Mouse (Mus musculus) MEL (cell line): Measurements from ENCODE around the gene Arhgdib. TPM values are rescaled to one million over a fixed set of nuclear protein-coding genes. Genes with fewer than 3 reads are reported as not detected.

Experiments used
- DNase-seq: peaks from one replicate; pipeline ENCODE4 v3.0.0; 2011; ENCODE audit warnings: low read depth, low spot score
- H3K27ac ChIP-seq: 2 replicates; pipeline ENCODE4 v1.5.1; 2012; ENCODE audit warnings: low read depth, mild to moderate bottlenecking, control low read depth, low read length, moderate library complexity; ENCODE audit not compliant: control insufficient read depth
- H3K27me3 ChIP-seq, 2 experiments: fragments of 150-350 bp in 1 of 2; sonication (generic) in 1 of 2; 2 replicates each; pipeline ENCODE4 v1.6.1; 2012; ENCODE audit warnings: low read length in 2 of 2, mild to moderate bottlenecking in 2 of 2, improper control_type of control experiment in 1 of 2, moderate library complexity in 1 of 2; ENCODE audit not compliant: insufficient read depth in 2 of 2, control insufficient read depth in 1 of 2
- H3K36me3 ChIP-seq, 2 experiments: 2 replicates each; pipeline ENCODE4 v1.6.1; 2012 to 2014; ENCODE audit warnings: low read length in 2 of 2, improper control_type of control experiment in 1 of 2, inconsistent platforms in 1 of 2, mild to moderate bottlenecking in 1 of 2; ENCODE audit not compliant: insufficient read depth in 2 of 2, control insufficient read depth in 1 of 2
- H3K4me1 ChIP-seq, 2 experiments: fragments of 150-350 bp in 1 of 2; sonication (generic) in 1 of 2; 2 replicates each; pipeline ENCODE4 v1.6.1; 2012; ENCODE audit warnings: low read length in 2 of 2, improper control_type of control experiment in 1 of 2, mild to moderate bottlenecking in 1 of 2; ENCODE audit not compliant: insufficient read depth in 2 of 2, control insufficient read depth in 1 of 2
- H3K4me3 ChIP-seq, 2 experiments: fragments of 150-350 bp in 1 of 2; sonication (generic) in 1 of 2; 2 replicates each; pipeline ENCODE4 v1.5.1; 2012; ENCODE audit warnings: low read depth in 2 of 2, low read length in 2 of 2, mild to moderate bottlenecking in 2 of 2, moderate library complexity in 2 of 2, control low read depth in 1 of 2, improper control_type of control experiment in 1 of 2; ENCODE audit not compliant: control insufficient read depth in 1 of 2, insufficient read depth in 1 of 2
- H3K79me2 ChIP-seq: 2 replicates; pipeline ENCODE4 v1.6.1; 2012; ENCODE audit warnings: mild to moderate bottlenecking, low read length, moderate library complexity; ENCODE audit not compliant: control insufficient read depth, poor library complexity, insufficient read depth
- H3K9ac ChIP-seq: 2 replicates; pipeline ENCODE4 v1.6.1; 2012; ENCODE audit warnings: low read depth, mild to moderate bottlenecking, control low read depth, low read length, moderate library complexity; ENCODE audit not compliant: control insufficient read depth, poor library complexity, severe bottlenecking
- H3K9me3 ChIP-seq: fragments of 150-350 bp; sonication (generic); replicated peaks from 2 replicates; pipeline ENCODE4 v1.6.1; 2012; ENCODE audit warnings: mild to moderate bottlenecking, low read length, improper control_type of control experiment, moderate library complexity; ENCODE audit not compliant: insufficient read depth
- BHLHE40 ChIP-seq: IDR thresholded peaks from 2 replicates; pipeline ENCODE4 v1.6.1; 2012; ENCODE audit warnings: low read depth, mild to moderate bottlenecking, inconsistent platforms, low read length, improper control_type of control experiment, borderline replicate concordance
- CHD1 ChIP-seq: IDR thresholded peaks from 2 replicates; pipeline ENCODE4 v1.6.1; 2012; ENCODE audit warnings: low read depth, mild to moderate bottlenecking, inconsistent platforms, low read length, improper control_type of control experiment
- CTCF ChIP-seq, 3 experiments: IDR thresholded peaks in 2 of 3; conservative IDR thresholded peaks in 1 of 3; 2 replicates each; pipeline ENCODE4 v1.5.1; 2011 to 2012; ENCODE audit warnings: low read length in 3 of 3, low read depth in 2 of 3, mild to moderate bottlenecking in 2 of 3, improper control_type of control experiment in 1 of 3, inconsistent platforms in 1 of 3, mixed read lengths in 1 of 3, moderate library complexity in 1 of 3; ENCODE audit not compliant: control insufficient read depth in 1 of 3, insufficient read depth in 1 of 3, poor library complexity in 1 of 3, severe bottlenecking in 1 of 3
- E2F4 ChIP-seq: IDR thresholded peaks from 2 replicates; pipeline ENCODE4 v1.6.1; 2011; ENCODE audit warnings: low read depth, low read length, improper control_type of control experiment, borderline replicate concordance
- ELF1 ChIP-seq: IDR thresholded peaks from 2 replicates; pipeline ENCODE4 v1.6.1; 2014; ENCODE audit warnings: low read depth, mild to moderate bottlenecking, inconsistent platforms, low read length, improper control_type of control experiment, moderate library complexity
- EP300 ChIP-seq, 2 experiments: IDR thresholded peaks; 2 replicates each; pipeline ENCODE4 v1.6.1; 2011; ENCODE audit warnings: improper control_type of control experiment in 2 of 2, low read length in 2 of 2, low read depth in 1 of 2, mild to moderate bottlenecking in 1 of 2
- ETS1 ChIP-seq: IDR thresholded peaks from 2 replicates; pipeline ENCODE4 v1.6.1; 2012; ENCODE audit warnings: low read depth, mild to moderate bottlenecking, inconsistent platforms, low read length, improper control_type of control experiment, moderate library complexity
- GABPA ChIP-seq: IDR thresholded peaks from 2 replicates; pipeline ENCODE4 v1.6.1; 2012; ENCODE audit warnings: low read depth, mild to moderate bottlenecking, inconsistent platforms, low read length, improper control_type of control experiment, moderate library complexity
- GATA1 ChIP-seq: IDR thresholded peaks from 2 replicates; pipeline ENCODE4 v1.6.1; 2011; ENCODE audit warnings: low read depth, low read length, improper control_type of control experiment
- HCFC1 ChIP-seq: IDR thresholded peaks from 2 replicates; pipeline ENCODE4 v1.6.1; 2012; ENCODE audit warnings: low read depth, mild to moderate bottlenecking, inconsistent platforms, low read length, improper control_type of control experiment, moderate library complexity
- JUND ChIP-seq: IDR thresholded peaks from 2 replicates; pipeline ENCODE4 v1.6.1; 2011; ENCODE audit warnings: low read depth, mild to moderate bottlenecking, improper control_type of control experiment, low read length
- KAT2A ChIP-seq: conservative IDR thresholded peaks from 2 replicates; pipeline ENCODE4 v1.6.1; 2012; ENCODE audit warnings: low read depth, low read length, improper control_type of control experiment, inconsistent platforms
- MAFK ChIP-seq: IDR thresholded peaks from 2 replicates; pipeline ENCODE4 v1.6.1; 2011; ENCODE audit warnings: low read depth, mild to moderate bottlenecking, low read length, improper control_type of control experiment, borderline replicate concordance
- MAX ChIP-seq: IDR thresholded peaks from 2 replicates; pipeline ENCODE4 v1.6.1; 2011; ENCODE audit warnings: low read length, improper control_type of control experiment
- MAZ ChIP-seq: IDR thresholded peaks from 2 replicates; pipeline ENCODE4 v1.6.1; 2012; ENCODE audit warnings: low read depth, mild to moderate bottlenecking, inconsistent platforms, low read length, improper control_type of control experiment
- MEF2A ChIP-seq: IDR thresholded peaks from 2 replicates; pipeline ENCODE4 v1.6.1; 2014; ENCODE audit warnings: low read depth, mild to moderate bottlenecking, inconsistent platforms, low read length, improper control_type of control experiment; ENCODE audit not compliant: poor library complexity, insufficient replicate concordance, severe bottlenecking; ENCODE audit errors: extremely low read depth
- MXI1 ChIP-seq: IDR thresholded peaks from 2 replicates; pipeline ENCODE4 v1.6.1; 2011; ENCODE audit warnings: mild to moderate bottlenecking, low read depth, low read length, improper control_type of control experiment
- MYB ChIP-seq: IDR thresholded peaks from 2 replicates; pipeline ENCODE4 v1.6.1; 2011; ENCODE audit warnings: mild to moderate bottlenecking, low read depth, low read length, improper control_type of control experiment
- MYC ChIP-seq: IDR thresholded peaks from 2 replicates; pipeline ENCODE4 v1.6.1; 2011; ENCODE audit warnings: low read depth, mild to moderate bottlenecking, low read length, improper control_type of control experiment, moderate library complexity
- NELFE ChIP-seq: IDR thresholded peaks from 2 replicates; pipeline ENCODE4 v1.6.1; 2011; ENCODE audit warnings: low read depth, low read length, improper control_type of control experiment
- NRF1 ChIP-seq: IDR thresholded peaks from 2 replicates; pipeline ENCODE4 v1.6.1; 2014; ENCODE audit warnings: low read depth, mild to moderate bottlenecking, inconsistent platforms, low read length, improper control_type of control experiment, moderate library complexity; ENCODE audit not compliant: poor library complexity, insufficient read depth, severe bottlenecking
- POLR2AphosphoS2 ChIP-seq: IDR thresholded peaks from 2 replicates; pipeline ENCODE4 v1.6.1; 2011; ENCODE audit warnings: low read length, improper control_type of control experiment
- POLR2AphosphoS5 ChIP-seq: IDR thresholded peaks from 2 replicates; pipeline ENCODE4 v1.6.1; 2012; ENCODE audit warnings: low read depth, borderline replicate concordance, mild to moderate bottlenecking, inconsistent platforms, low read length, moderate library complexity, mixed read lengths
- RAD21 ChIP-seq: IDR thresholded peaks from 2 replicates; pipeline ENCODE4 v1.6.1; 2011; ENCODE audit warnings: mild to moderate bottlenecking, low read depth, low read length, improper control_type of control experiment
- RCOR1 ChIP-seq: IDR thresholded peaks from 2 replicates; pipeline ENCODE4 v1.6.1; 2012; ENCODE audit warnings: low read depth, mild to moderate bottlenecking, inconsistent platforms, low read length, improper control_type of control experiment
- SIN3A ChIP-seq: IDR thresholded peaks from 2 replicates; pipeline ENCODE4 v1.6.1; 2012; ENCODE audit warnings: low read length, improper control_type of control experiment, inconsistent platforms
- SMC3 ChIP-seq: IDR thresholded peaks from 2 replicates; pipeline ENCODE4 v1.6.1; 2011; ENCODE audit warnings: low read depth, low read length, improper control_type of control experiment
- TAL1 ChIP-seq: IDR thresholded peaks from 2 replicates; pipeline ENCODE4 v1.6.1; 2012; ENCODE audit warnings: mild to moderate bottlenecking, inconsistent platforms, low read length, moderate library complexity, mixed read lengths
- TCF12 ChIP-seq: IDR thresholded peaks from 2 replicates; pipeline ENCODE4 v1.6.1; 2014; ENCODE audit warnings: low read depth, mild to moderate bottlenecking, inconsistent platforms, low read length, improper control_type of control experiment, moderate library complexity
- UBTF ChIP-seq: IDR thresholded peaks from 2 replicates; pipeline ENCODE4 v1.6.1; 2012; ENCODE audit warnings: low read depth, mild to moderate bottlenecking, inconsistent platforms, low read length, improper control_type of control experiment, moderate library complexity, borderline replicate concordance; ENCODE audit not compliant: insufficient read depth
- USF1 ChIP-seq: IDR thresholded peaks from 2 replicates; pipeline ENCODE4 v1.6.1; 2014; ENCODE audit warnings: low read depth, mild to moderate bottlenecking, inconsistent platforms, low read length, improper control_type of control experiment, moderate library complexity
- ZC3H11A ChIP-seq: IDR thresholded peaks from 2 replicates; pipeline ENCODE4 v1.6.1; 2012; ENCODE audit warnings: low read depth, mild to moderate bottlenecking, inconsistent platforms, low read length, improper control_type of control experiment
- ZKSCAN1 ChIP-seq: IDR thresholded peaks from 2 replicates; pipeline ENCODE4 v1.6.1; 2012; ENCODE audit warnings: low read depth, mild to moderate bottlenecking, inconsistent platforms, low read length, improper control_type of control experiment, moderate library complexity
- ZNF384 ChIP-seq: IDR thresholded peaks from 2 replicates; pipeline ENCODE4 v1.6.1; 2012; ENCODE audit warnings: low read depth, mild to moderate bottlenecking, inconsistent platforms, low read length, improper control_type of control experiment
- polyA plus RNA-seq, 2 experiments: library from polyadenylated mRNA; stranded (reverse) in 1 of 2; unstranded in 1 of 2; fragments of >175 nt in 1 of 2; fragments of >200 nt in 1 of 2; gene quantifications; 2 replicates each; pipeline versions ENCODE4 v1.2.1 to v1.2.4; 2012; ENCODE audit warnings: low replicate concordance in 2 of 2, low read depth in 1 of 2; ENCODE audit not compliant: insufficient read length in 2 of 2, insufficient read depth in 1 of 2, missing spikeins in 1 of 2
- total RNA-seq: library from RNA; depleted of rRNA; stranded (reverse); fragments of 300-350 nt; gene quantifications from 2 replicates; pipeline ENCODE4 v1.2.3, GENCODE M21; 2012; rRNA removed

Gene Arhgdib
- total RNA-seq (102 and 144 TPM in 2 replicates), polyA plus RNA-seq (100 to 1,000 TPM; 346 to 408 TPM)

- H3K4me1 ChIP-seq = peaks cover 13 to 35% of the 10 kb centered on the region in 2 experiments
- peak; percentile 95 for DNase-seq
- peak within 1 kb of the TSS; percentile 61 to 64 for H3K4me3 ChIP-seq
- H3K9me3 ChIP-seq = no peaks in the 10 kb centered on the region
- H3K36me3 ChIP-seq = peaks cover 0 to 42% of the 10 kb centered on the region in 2 experiments; a peak in 2 of 4 replicates
- peak within 1 kb of the TSS; percentile 99 for H3K27ac ChIP-seq
- H3K27me3 ChIP-seq = no peaks in the 10 kb centered on the region
- H3K9ac ChIP-seq = peak within 1 kb of the TSS; percentile 86
- peaks cover 29% of the 10 kb centered on the region for H3K79me2 ChIP-seq
- TF ChIP-seq SIN3A (peak; percentile 89), SMC3 (no peak), GABPA (no peak), MYC (0 out of 2 replicates have a peak, but pooled peaks have one; percentile 35), BHLHE40 (no peak; the same call in 1 of the 2 replicates), CHD1 (no peak), MAFK (no peak), ETS1 (peak; percentile 71), ELF1 (no peak), MXI1 (peak; percentile 93), ZC3H11A (no peak), HCFC1 (peak; percentile 28; the same call in 1 of the 2 replicates), CTCF (IDR thresholded peaks at IDR 0.05 in 2 of 3, conservative IDR thresholded peaks at IDR 0.05 in 1 of 3; ENCODE audit: control insufficient read depth in 1 of 3, insufficient read depth in 1 of 3, low read depth in 2 of 3, low read length in 3 of 3, poor library complexity in 1 of 3, severe bottlenecking in 1 of 3) (no peak), TCF12 (peak; percentile 81), USF1 (peak; percentile 84), JUND (peak; percentile 99), ZNF384 (peak; percentile 34), KAT2A (peak; percentile 40), NRF1 (no peak), E2F4 (no peak), EP300 (IDR thresholded peaks at IDR 0.05; ENCODE audit: low read depth in 1 of 2, low read length in 2 of 2) (peak; percentile 82 to 89), MAX (peak; percentile 82), MYB (peak; percentile 78; the same call in 1 of the 2 replicates), TAL1 (peak; percentile 17; the same call in 1 of the 2 replicates), NELFE (peak; percentile 75), GATA1 (peak; percentile 68), MEF2A (no peak), RCOR1 (peak; percentile 97), ZKSCAN1 (no peak), POLR2AphosphoS2 (peak; percentile 63; the same call in 1 of the 2 replicates), MAZ (peak; percentile 34; the same call in 1 of the 2 replicates), RAD21 (no peak), UBTF (no peak), POLR2AphosphoS5 (no peak)
These were observed at the start of gene Arhgdib for GRCm38 (mm10) chr6:136941051-136942021. Gene Arhgdib (minus strand): TSS chr6:136941899.
